Mouse (Mus musculus): ENCODE measurements around the gene Ssr2.

The Ssr2 gene

GRCm38 (mm10) chr3:88575540-88575939, at the start of gene Ssr2:
Ssr2 (plus strand) TSS chr3:88575876.
- DNase-seq: no peak

GRCm38 (mm10) chr3:88526157-88527131, 49.2 kb upstream of the Ssr2 start:
- peak; percentile 86 for DNase-seq

GRCm38 (mm10) chr3:88527565-88527964, 48.1 kb upstream of the Ssr2 start:
- no peak for DNase-seq

GRCm38 (mm10) chr3:88528646-88529045, 47.0 kb upstream of the Ssr2 start:
- no peak for DNase-seq

GRCm38 (mm10) chr3:88529204-88530000, 46.3 kb upstream of the Ssr2 start:
- no peak for DNase-seq

DNA sequence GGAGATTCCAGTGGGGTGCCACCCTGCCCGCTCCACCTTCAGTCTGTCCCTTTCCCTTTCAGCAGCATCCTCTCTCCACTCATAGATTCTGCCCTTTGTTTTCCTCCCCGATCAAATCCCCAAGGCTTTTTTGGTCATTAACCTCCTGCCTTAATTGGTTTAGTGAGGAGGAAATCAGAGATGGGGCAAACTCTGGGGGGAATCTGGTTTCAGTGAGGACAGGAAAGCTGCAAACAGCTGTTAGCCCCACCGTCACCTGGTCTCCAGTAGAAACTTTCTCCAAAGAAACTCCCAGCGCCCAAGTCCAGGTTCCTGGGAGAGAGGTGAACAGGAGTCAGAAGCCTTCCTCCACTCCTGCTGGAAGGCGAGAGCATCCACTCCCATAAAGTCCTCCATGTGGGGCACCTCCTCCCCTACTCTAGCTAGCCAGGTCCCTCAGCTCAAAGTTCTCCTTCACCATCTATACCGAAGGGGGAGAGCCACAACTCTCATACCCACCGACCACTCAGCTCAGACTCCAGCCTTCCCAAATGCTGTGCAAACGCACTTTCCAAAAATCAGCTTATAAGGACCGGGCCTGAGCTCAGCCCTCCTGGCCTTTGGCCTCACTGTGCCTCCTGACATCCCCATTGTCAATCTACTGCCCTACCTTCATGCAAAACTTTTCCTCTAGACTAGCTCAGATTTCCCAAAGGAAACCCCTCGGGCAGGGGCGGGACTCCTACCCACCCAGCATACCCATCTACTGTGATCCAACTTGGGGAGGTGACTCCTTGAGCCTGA, 45.4 kb upstream of the Ssr2 start:
- DNase-seq: no peak

GRCm38 (mm10) chr3:88531348-88532298, 44.1 kb upstream of the Ssr2 start:
- peak; percentile 86 for DNase-seq

DNA sequence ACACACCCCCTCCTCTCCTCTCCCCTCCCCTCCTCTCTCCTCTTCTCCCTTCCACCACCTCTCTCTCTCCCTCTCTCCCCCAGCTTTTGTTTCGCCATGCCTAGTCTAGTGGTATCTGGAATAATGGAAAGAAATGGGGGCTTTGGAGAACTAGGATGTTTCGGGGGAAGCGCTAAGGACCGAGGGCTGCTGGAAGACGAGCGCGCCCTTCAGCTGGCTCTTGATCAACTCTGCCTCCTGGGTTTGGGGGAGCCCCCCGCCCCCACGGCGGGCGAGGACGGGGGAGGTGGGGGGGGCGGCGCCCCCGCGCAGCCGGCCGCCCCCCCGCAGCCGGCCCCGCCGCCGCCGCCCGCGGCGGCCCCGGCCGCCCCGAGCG, 43.4 kb upstream of the Ssr2 start, which contains the start of gene Mex3a:
Gene Mex3a, plus strand, starts transcription at position 97 of the 376 bp plus-strand sequence.
- no peak for DNase-seq

- DNase-seq: peak; percentile 70
These were observed 42.8 kb upstream of the Ssr2 start for GRCm38 (mm10) chr3:88532689-88533511.

DNA sequence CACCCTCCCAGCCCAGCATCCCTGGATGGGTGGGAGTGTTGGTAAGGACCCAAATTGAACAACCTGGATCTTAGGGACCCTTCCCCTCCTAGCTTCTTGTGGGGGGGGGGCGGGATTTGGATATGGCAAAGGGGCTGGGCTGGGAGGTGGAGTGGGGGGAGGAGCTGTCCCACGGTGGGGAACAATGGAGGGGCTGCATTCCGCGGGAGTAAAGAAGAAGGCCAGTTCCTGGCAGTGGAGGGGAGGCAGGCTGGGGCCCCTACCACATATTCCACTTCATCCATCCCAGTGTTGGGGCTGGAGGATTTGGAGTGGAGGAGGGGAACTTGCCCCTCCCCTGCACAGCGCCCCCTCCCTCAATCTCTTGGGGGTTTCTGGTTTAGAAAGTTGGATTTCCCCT, 42.0 kb upstream of the Ssr2 start:
- peak; percentile 39 for DNase-seq

GRCm38 (mm10) chr3:88535005-88535404, 40.7 kb upstream of the Ssr2 start:
- DNase-seq: no peak

- no peak for DNase-seq
These were observed 40.1 kb upstream of the Ssr2 start for GRCm38 (mm10) chr3:88535527-88535926.

GRCm38 (mm10) chr3:88536103-88536930, 39.4 kb upstream of the Ssr2 start:
- DNase-seq: peak; percentile 88

- DNase-seq: no peak
These were observed 38.5 kb upstream of the Ssr2 start for GRCm38 (mm10) chr3:88537146-88537545.

- DNase-seq: no peak
These were observed 37.2 kb upstream of the Ssr2 start for GRCm38 (mm10) chr3:88538271-88539145.

DNA sequence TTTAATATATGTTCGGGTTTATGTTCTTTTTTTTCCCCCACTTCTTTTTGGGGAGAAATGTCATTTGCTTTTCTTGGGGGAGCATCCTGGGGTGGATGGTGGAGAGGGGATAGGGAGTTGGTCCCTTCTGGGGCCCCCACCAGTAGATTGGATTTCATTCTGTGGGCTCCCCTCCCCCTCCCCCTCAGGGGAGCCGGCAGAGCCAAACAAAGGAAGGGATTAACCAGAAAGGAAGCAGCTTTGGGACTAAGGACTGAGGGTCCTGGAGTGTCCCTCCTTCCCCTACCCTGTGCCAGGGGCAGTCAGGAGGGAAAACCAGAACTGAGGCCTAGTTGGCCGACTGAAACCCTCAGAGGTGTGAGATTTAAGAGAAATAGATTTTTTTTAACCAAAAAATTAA, 36.3 kb upstream of the Ssr2 start:
- no peak for DNase-seq

- no peak for DNase-seq
These were observed 35.6 kb upstream of the Ssr2 start for GRCm38 (mm10) chr3:88540085-88540484.

- DNase-seq: peak; percentile 63
These were observed 33.9 kb upstream of the Ssr2 start for GRCm38 (mm10) chr3:88541622-88542401.

All from cerebellum, adult 11-12 months (tissue).